Mouse (Mus musculus) MEL (cell line): Measurements from ENCODE around the gene Mob4. TPM values are rescaled to one million over a fixed set of nuclear protein-coding genes. Genes with fewer than 3 reads are reported as not detected.

Experiments used
- DNase-seq: peaks from one replicate; pipeline ENCODE4 v3.0.0; 2011; ENCODE audit warnings: low read depth, low spot score
- H3K27ac ChIP-seq: 2 replicates; pipeline ENCODE4 v1.5.1; 2012; ENCODE audit warnings: low read depth, mild to moderate bottlenecking, control low read depth, low read length, moderate library complexity; ENCODE audit not compliant: control insufficient read depth
- H3K27me3 ChIP-seq, 2 experiments: fragments of 150-350 bp in 1 of 2; sonication (generic) in 1 of 2; 2 replicates each; pipeline ENCODE4 v1.6.1; 2012; ENCODE audit warnings: low read length in 2 of 2, mild to moderate bottlenecking in 2 of 2, improper control_type of control experiment in 1 of 2, moderate library complexity in 1 of 2; ENCODE audit not compliant: insufficient read depth in 2 of 2, control insufficient read depth in 1 of 2
- H3K36me3 ChIP-seq, 2 experiments: 2 replicates each; pipeline ENCODE4 v1.6.1; 2012 to 2014; ENCODE audit warnings: low read length in 2 of 2, improper control_type of control experiment in 1 of 2, inconsistent platforms in 1 of 2, mild to moderate bottlenecking in 1 of 2; ENCODE audit not compliant: insufficient read depth in 2 of 2, control insufficient read depth in 1 of 2
- H3K4me1 ChIP-seq, 2 experiments: fragments of 150-350 bp in 1 of 2; sonication (generic) in 1 of 2; 2 replicates each; pipeline ENCODE4 v1.6.1; 2012; ENCODE audit warnings: low read length in 2 of 2, improper control_type of control experiment in 1 of 2, mild to moderate bottlenecking in 1 of 2; ENCODE audit not compliant: insufficient read depth in 2 of 2, control insufficient read depth in 1 of 2
- H3K4me3 ChIP-seq, 2 experiments: fragments of 150-350 bp in 1 of 2; sonication (generic) in 1 of 2; 2 replicates each; pipeline ENCODE4 v1.5.1; 2012; ENCODE audit warnings: low read depth in 2 of 2, low read length in 2 of 2, mild to moderate bottlenecking in 2 of 2, moderate library complexity in 2 of 2, control low read depth in 1 of 2, improper control_type of control experiment in 1 of 2; ENCODE audit not compliant: control insufficient read depth in 1 of 2, insufficient read depth in 1 of 2
- H3K79me2 ChIP-seq: 2 replicates; pipeline ENCODE4 v1.6.1; 2012; ENCODE audit warnings: mild to moderate bottlenecking, low read length, moderate library complexity; ENCODE audit not compliant: control insufficient read depth, poor library complexity, insufficient read depth
- H3K9ac ChIP-seq: 2 replicates; pipeline ENCODE4 v1.6.1; 2012; ENCODE audit warnings: low read depth, mild to moderate bottlenecking, control low read depth, low read length, moderate library complexity; ENCODE audit not compliant: control insufficient read depth, poor library complexity, severe bottlenecking
- H3K9me3 ChIP-seq: fragments of 150-350 bp; sonication (generic); replicated peaks from 2 replicates; pipeline ENCODE4 v1.6.1; 2012; ENCODE audit warnings: mild to moderate bottlenecking, low read length, improper control_type of control experiment, moderate library complexity; ENCODE audit not compliant: insufficient read depth
- BHLHE40 ChIP-seq: IDR thresholded peaks from 2 replicates; pipeline ENCODE4 v1.6.1; 2012; ENCODE audit warnings: low read depth, mild to moderate bottlenecking, inconsistent platforms, low read length, improper control_type of control experiment, borderline replicate concordance
- CHD1 ChIP-seq: IDR thresholded peaks from 2 replicates; pipeline ENCODE4 v1.6.1; 2012; ENCODE audit warnings: low read depth, mild to moderate bottlenecking, inconsistent platforms, low read length, improper control_type of control experiment
- CHD2 ChIP-seq: IDR thresholded peaks from 2 replicates; pipeline ENCODE4 v1.6.1; 2011; ENCODE audit warnings: low read length, improper control_type of control experiment
- CTCF ChIP-seq, 3 experiments: IDR thresholded peaks in 2 of 3; conservative IDR thresholded peaks in 1 of 3; 2 replicates each; pipeline ENCODE4 v1.5.1; 2011 to 2012; ENCODE audit warnings: low read length in 3 of 3, low read depth in 2 of 3, mild to moderate bottlenecking in 2 of 3, improper control_type of control experiment in 1 of 3, inconsistent platforms in 1 of 3, mixed read lengths in 1 of 3, moderate library complexity in 1 of 3; ENCODE audit not compliant: control insufficient read depth in 1 of 3, insufficient read depth in 1 of 3, poor library complexity in 1 of 3, severe bottlenecking in 1 of 3
- E2F4 ChIP-seq: IDR thresholded peaks from 2 replicates; pipeline ENCODE4 v1.6.1; 2011; ENCODE audit warnings: low read depth, low read length, improper control_type of control experiment, borderline replicate concordance
- ELF1 ChIP-seq: IDR thresholded peaks from 2 replicates; pipeline ENCODE4 v1.6.1; 2014; ENCODE audit warnings: low read depth, mild to moderate bottlenecking, inconsistent platforms, low read length, improper control_type of control experiment, moderate library complexity
- EP300 ChIP-seq, 2 experiments: IDR thresholded peaks; 2 replicates each; pipeline ENCODE4 v1.6.1; 2011; ENCODE audit warnings: improper control_type of control experiment in 2 of 2, low read length in 2 of 2, low read depth in 1 of 2, mild to moderate bottlenecking in 1 of 2
- ETS1 ChIP-seq: IDR thresholded peaks from 2 replicates; pipeline ENCODE4 v1.6.1; 2012; ENCODE audit warnings: low read depth, mild to moderate bottlenecking, inconsistent platforms, low read length, improper control_type of control experiment, moderate library complexity
- GABPA ChIP-seq: IDR thresholded peaks from 2 replicates; pipeline ENCODE4 v1.6.1; 2012; ENCODE audit warnings: low read depth, mild to moderate bottlenecking, inconsistent platforms, low read length, improper control_type of control experiment, moderate library complexity
- GATA1 ChIP-seq: IDR thresholded peaks from 2 replicates; pipeline ENCODE4 v1.6.1; 2011; ENCODE audit warnings: low read depth, low read length, improper control_type of control experiment
- HCFC1 ChIP-seq: IDR thresholded peaks from 2 replicates; pipeline ENCODE4 v1.6.1; 2012; ENCODE audit warnings: low read depth, mild to moderate bottlenecking, inconsistent platforms, low read length, improper control_type of control experiment, moderate library complexity
- KAT2A ChIP-seq: conservative IDR thresholded peaks from 2 replicates; pipeline ENCODE4 v1.6.1; 2012; ENCODE audit warnings: low read depth, low read length, improper control_type of control experiment, inconsistent platforms
- MAFK ChIP-seq: IDR thresholded peaks from 2 replicates; pipeline ENCODE4 v1.6.1; 2011; ENCODE audit warnings: low read depth, mild to moderate bottlenecking, low read length, improper control_type of control experiment, borderline replicate concordance
- MAX ChIP-seq: IDR thresholded peaks from 2 replicates; pipeline ENCODE4 v1.6.1; 2011; ENCODE audit warnings: low read length, improper control_type of control experiment
- MAZ ChIP-seq: IDR thresholded peaks from 2 replicates; pipeline ENCODE4 v1.6.1; 2012; ENCODE audit warnings: low read depth, mild to moderate bottlenecking, inconsistent platforms, low read length, improper control_type of control experiment
- MEF2A ChIP-seq: IDR thresholded peaks from 2 replicates; pipeline ENCODE4 v1.6.1; 2014; ENCODE audit warnings: low read depth, mild to moderate bottlenecking, inconsistent platforms, low read length, improper control_type of control experiment; ENCODE audit not compliant: poor library complexity, insufficient replicate concordance, severe bottlenecking; ENCODE audit errors: extremely low read depth
- MYB ChIP-seq: IDR thresholded peaks from 2 replicates; pipeline ENCODE4 v1.6.1; 2011; ENCODE audit warnings: mild to moderate bottlenecking, low read depth, low read length, improper control_type of control experiment
- MYC ChIP-seq: IDR thresholded peaks from 2 replicates; pipeline ENCODE4 v1.6.1; 2011; ENCODE audit warnings: low read depth, mild to moderate bottlenecking, low read length, improper control_type of control experiment, moderate library complexity
- POLR2A ChIP-seq, 2 experiments: IDR thresholded peaks; 2 replicates each; pipeline ENCODE4 v1.6.1; 2011 to 2012; ENCODE audit warnings: low read length in 2 of 2, mild to moderate bottlenecking in 2 of 2, control low read depth in 1 of 2, improper control_type of control experiment in 1 of 2, low read depth in 1 of 2, moderate library complexity in 1 of 2; ENCODE audit not compliant: control insufficient read depth in 1 of 2, insufficient read depth in 1 of 2, poor library complexity in 1 of 2
- POLR2AphosphoS2 ChIP-seq: IDR thresholded peaks from 2 replicates; pipeline ENCODE4 v1.6.1; 2011; ENCODE audit warnings: low read length, improper control_type of control experiment
- RAD21 ChIP-seq: IDR thresholded peaks from 2 replicates; pipeline ENCODE4 v1.6.1; 2011; ENCODE audit warnings: mild to moderate bottlenecking, low read depth, low read length, improper control_type of control experiment
- RCOR1 ChIP-seq: IDR thresholded peaks from 2 replicates; pipeline ENCODE4 v1.6.1; 2012; ENCODE audit warnings: low read depth, mild to moderate bottlenecking, inconsistent platforms, low read length, improper control_type of control experiment
- SIN3A ChIP-seq: IDR thresholded peaks from 2 replicates; pipeline ENCODE4 v1.6.1; 2012; ENCODE audit warnings: low read length, improper control_type of control experiment, inconsistent platforms
- SMC3 ChIP-seq: IDR thresholded peaks from 2 replicates; pipeline ENCODE4 v1.6.1; 2011; ENCODE audit warnings: low read depth, low read length, improper control_type of control experiment
- TAL1 ChIP-seq: IDR thresholded peaks from 2 replicates; pipeline ENCODE4 v1.6.1; 2012; ENCODE audit warnings: mild to moderate bottlenecking, inconsistent platforms, low read length, moderate library complexity, mixed read lengths
- TBP ChIP-seq: IDR thresholded peaks from 2 replicates; pipeline ENCODE4 v1.8.0; 2011; ENCODE audit warnings: low read depth, low read length, improper control_type of control experiment
- TCF12 ChIP-seq: IDR thresholded peaks from 2 replicates; pipeline ENCODE4 v1.6.1; 2014; ENCODE audit warnings: low read depth, mild to moderate bottlenecking, inconsistent platforms, low read length, improper control_type of control experiment, moderate library complexity
- UBTF ChIP-seq: IDR thresholded peaks from 2 replicates; pipeline ENCODE4 v1.6.1; 2012; ENCODE audit warnings: low read depth, mild to moderate bottlenecking, inconsistent platforms, low read length, improper control_type of control experiment, moderate library complexity, borderline replicate concordance; ENCODE audit not compliant: insufficient read depth
- USF1 ChIP-seq: IDR thresholded peaks from 2 replicates; pipeline ENCODE4 v1.6.1; 2014; ENCODE audit warnings: low read depth, mild to moderate bottlenecking, inconsistent platforms, low read length, improper control_type of control experiment, moderate library complexity
- USF2 ChIP-seq, 2 experiments: IDR thresholded peaks; 2 replicates each; pipeline ENCODE4 v1.6.1; 2011 to 2012; ENCODE audit warnings: improper control_type of control experiment in 2 of 2, low read length in 2 of 2, borderline replicate concordance in 1 of 2, inconsistent platforms in 1 of 2, low read depth in 1 of 2, mild to moderate bottlenecking in 1 of 2; ENCODE audit not compliant: insufficient read depth in 1 of 2
- ZC3H11A ChIP-seq: IDR thresholded peaks from 2 replicates; pipeline ENCODE4 v1.6.1; 2012; ENCODE audit warnings: low read depth, mild to moderate bottlenecking, inconsistent platforms, low read length, improper control_type of control experiment
- ZKSCAN1 ChIP-seq: IDR thresholded peaks from 2 replicates; pipeline ENCODE4 v1.6.1; 2012; ENCODE audit warnings: low read depth, mild to moderate bottlenecking, inconsistent platforms, low read length, improper control_type of control experiment, moderate library complexity
- ZNF384 ChIP-seq: IDR thresholded peaks from 2 replicates; pipeline ENCODE4 v1.6.1; 2012; ENCODE audit warnings: low read depth, mild to moderate bottlenecking, inconsistent platforms, low read length, improper control_type of control experiment
- polyA plus RNA-seq, 2 experiments: library from polyadenylated mRNA; stranded (reverse) in 1 of 2; unstranded in 1 of 2; fragments of >175 nt in 1 of 2; fragments of >200 nt in 1 of 2; gene quantifications; 2 replicates each; pipeline versions ENCODE4 v1.2.1 to v1.2.4; 2012; ENCODE audit warnings: low replicate concordance in 2 of 2, low read depth in 1 of 2; ENCODE audit not compliant: insufficient read length in 2 of 2, insufficient read depth in 1 of 2, missing spikeins in 1 of 2
- total RNA-seq: library from RNA; depleted of rRNA; stranded (reverse); fragments of 300-350 nt; gene quantifications from 2 replicates; pipeline ENCODE4 v1.2.3, GENCODE M21; 2012

Gene Mob4
- total and polyA plus RNA-seq, 3 experiments: 22.0 to 62.1 (median 26.6) TPM

- no peak for TF ChIP-seq ETS1
- peak; percentile 96 for TF ChIP-seq MYC
- TF ChIP-seq BHLHE40: peak; percentile 67; the same call in 1 of the 2 replicates
- no peak; a peak in 1 of 4 replicates for TF ChIP-seq EP300 (IDR thresholded peaks at IDR 0.05; ENCODE audit: low read depth in 1 of 2, low read length in 2 of 2)
- no peak for TF ChIP-seq E2F4
Measured at GRCm38 (mm10) chr1:55087401-55087904, 43.6 kb upstream of the Mob4 start (continued).

- Histone ChIP-seq H3K79me2 (peaks cover 66% of the 10 kb centered on the region), H3K4me1 (peaks cover 4 to 19% of the 10 kb centered on the region in 2 experiments; a peak in 3 of 4 replicates), H3K9ac (peak within 1 kb of the TSS; percentile 96), H3K36me3 (peaks cover 17 to 57% of the 10 kb centered on the region in 2 experiments), H3K9me3 (no peaks in the 10 kb centered on the region), H3K27ac (peak within 1 kb of the TSS; percentile 82), H3K4me3 (peak within 1 kb of the TSS; percentile 85 to 97), H3K27me3 (no peaks in the 10 kb centered on the region)
- peak; percentile 99 for DNase-seq
- TF ChIP-seq MEF2A (no peak), CTCF (IDR thresholded peaks at IDR 0.05 in 2 of 3, conservative IDR thresholded peaks at IDR 0.05 in 1 of 3; ENCODE audit: control insufficient read depth in 1 of 3, insufficient read depth in 1 of 3, low read depth in 2 of 3, low read length in 3 of 3, poor library complexity in 1 of 3, severe bottlenecking in 1 of 3) (no peak), EP300 (IDR thresholded peaks at IDR 0.05; ENCODE audit: low read depth in 1 of 2, low read length in 2 of 2) (no peak; a peak in 1 of 4 replicates), ZC3H11A (no peak), ZNF384 (no peak), ZKSCAN1 (no peak), RCOR1 (no peak), SMC3 (no peak), MAZ (peak; percentile 85), UBTF (no peak), HCFC1 (peak; percentile 90), E2F4 (no peak), USF1 (peak; percentile 72), CHD1 (no peak), CHD2 (no peak), RAD21 (no peak), GATA1 (no peak), KAT2A (no peak; the same call in 1 of the 2 replicates), MAX (peak; percentile 32; the same call in 1 of the 2 replicates), ETS1 (peak; percentile 63; the same call in 1 of the 2 replicates), POLR2AphosphoS2 (0 out of 2 replicates have a peak, but pooled peaks have one; percentile 22), TCF12 (peak; percentile 7), USF2 (IDR thresholded peaks at IDR 0.05; ENCODE audit: borderline replicate concordance in 1 of 2, insufficient read depth in 1 of 2, low read depth in 1 of 2, low read length in 2 of 2) (no peak), GABPA (no peak), MYB (no peak), ELF1 (peak; percentile 86), TAL1 (no peak), POLR2A (IDR thresholded peaks at IDR 0.05; ENCODE audit: control insufficient read depth in 1 of 2, insufficient read depth in 1 of 2, low read depth in 1 of 2, low read length in 2 of 2, poor library complexity in 1 of 2) (peak; percentile 63 to 82), MAFK (no peak), SIN3A (peak; percentile 68), TBP (peak; percentile 72)
Measured at GRCm38 (mm10) chr1:55087932-55088610, 43.0 kb upstream of the Mob4 start, which contains the start of the genes Hspe1 and Hspd1. Hspe1 (plus strand) TSS chr1:55088132. Hspd1 (minus strand) TSS chr1:55088243.
